Mouse (Mus musculus): ENCODE measurements around the gene Vamp2. TPM values are rescaled to one million over a fixed set of nuclear protein-coding genes. Genes with fewer than 3 reads are reported as not detected.

Vamp2 gene
- total and polyA plus RNA-seq, 3 experiments, result 63.4 to 83.0 (median 70.8) TPM

DNA sequence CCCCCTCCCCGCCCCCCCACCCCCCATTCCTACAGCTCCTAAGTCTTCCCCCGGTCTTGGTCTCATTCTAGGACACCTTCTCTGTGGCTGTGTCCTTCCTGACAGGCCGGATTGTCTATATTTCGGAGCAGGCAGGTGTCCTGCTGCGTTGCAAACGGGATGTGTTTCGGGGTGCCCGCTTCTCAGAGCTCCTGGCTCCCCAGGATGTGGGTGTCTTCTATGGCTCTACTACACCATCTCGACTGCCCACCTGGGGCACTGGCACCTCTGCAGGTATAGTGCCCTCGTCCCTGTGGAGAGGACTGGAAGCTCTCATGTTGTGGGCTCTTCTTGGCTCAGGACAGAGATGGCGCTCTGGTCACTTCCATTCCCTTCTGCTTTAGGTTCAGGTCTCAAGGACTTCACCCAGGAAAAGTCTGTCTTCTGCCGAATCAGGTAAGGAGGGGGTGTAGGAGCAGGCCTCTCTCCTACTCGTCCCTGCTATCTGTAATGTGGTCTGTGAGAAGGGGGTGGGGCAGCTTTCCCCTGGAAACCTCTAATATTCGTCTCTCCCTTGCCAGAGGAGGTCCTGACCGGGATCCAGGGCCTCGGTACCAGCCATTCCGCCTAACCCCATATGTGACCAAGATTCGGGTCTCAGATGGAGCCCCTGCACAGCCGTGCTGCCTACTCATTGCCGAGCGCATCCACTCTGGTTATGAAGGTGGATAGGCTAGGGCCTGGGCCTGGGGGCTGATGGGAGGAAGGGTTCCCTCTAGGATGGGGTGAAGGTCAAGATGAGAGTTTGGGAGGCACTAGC, 13.5 kb downstream of the Vamp2 start:
- Histone ChIP-seq H3K4me3 (no peak overlapping the region), H3K36me3 (ENCODE audit: control insufficient read depth, insufficient read depth, low read length) (peaks cover 9% of the 10 kb centered on the region), H3K79me2 (replicated peaks; ENCODE audit: control insufficient read depth, insufficient read depth, low read length) (peaks cover 2% of the 10 kb centered on the region), H3K27me3 (ENCODE audit: control insufficient read depth, insufficient read depth, low read length) (no peaks in the 10 kb centered on the region), H3K9ac (ENCODE audit: low read depth, low read length) (no peak overlapping the region), H3K27ac (no peak overlapping the region), H3K4me1 (ENCODE audit: control insufficient read depth, insufficient read depth, low read length) (peaks cover 13% of the 10 kb centered on the region)
- intact Hi-C loops (cut with DNase I), result loop anchor here (10.0 kb wide), 1 partner anchor 303 kb away; no protein-coding TSS in a partner anchor
- TF ChIP-seq POLR2A (IDR thresholded peaks at IDR 0.05; ENCODE audit: insufficient read depth, low read depth, low read length) (no peak), EP300 (IDR thresholded peaks at IDR 0.05; ENCODE audit: insufficient read depth, low read depth, low read length) (no peak), CTCF (IDR thresholded peaks at IDR 0.05) (no peak)
- DNase-seq, result no peak
- WGBS, result 88% methylated on average over 21 of the region's 21 CpGs

DNA sequence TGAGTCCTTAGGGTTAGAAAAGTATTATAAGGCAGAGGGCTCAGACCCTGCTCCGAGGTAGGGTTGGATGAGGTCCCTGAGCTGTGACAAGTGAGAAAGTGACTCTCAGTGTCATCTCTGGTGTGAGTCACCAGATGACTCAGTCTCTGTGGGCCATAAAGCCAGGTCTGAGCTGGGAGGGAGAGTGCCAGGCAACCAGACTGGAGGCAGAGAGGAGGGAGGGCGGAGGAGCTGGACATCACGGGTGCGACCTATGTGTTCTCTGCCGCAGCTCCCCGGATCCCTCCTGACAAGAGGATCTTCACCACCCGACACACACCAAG, 14.1 kb downstream of the Vamp2 start:
- no peak overlapping the region for H3K27ac ChIP-seq
- peaks cover 13% of the 10 kb centered on the region for H3K4me1 ChIP-seq (ENCODE audit: control insufficient read depth, insufficient read depth, low read length)
- no peak overlapping the region for H3K9ac ChIP-seq (ENCODE audit: low read depth, low read length)
- peaks cover 9% of the 10 kb centered on the region for H3K36me3 ChIP-seq (ENCODE audit: control insufficient read depth, insufficient read depth, low read length)
- no peaks in the 10 kb centered on the region for H3K27me3 ChIP-seq (ENCODE audit: control insufficient read depth, insufficient read depth, low read length)
- H3K79me2 ChIP-seq (replicated peaks; ENCODE audit: control insufficient read depth, insufficient read depth, low read length), result peaks cover 2% of the 10 kb centered on the region
- TF ChIP-seq EP300 (IDR thresholded peaks at IDR 0.05; ENCODE audit: insufficient read depth, low read depth, low read length) (no peak), POLR2A (IDR thresholded peaks at IDR 0.05; ENCODE audit: insufficient read depth, low read depth, low read length) (0 out of 2 replicates have a peak, but pooled peaks have one; percentile 20)
- H3K4me3 ChIP-seq, result no peak overlapping the region
- peak; percentile 7 to 19 for DNase-seq
- intact Hi-C loops (cut with DNase I), result loop anchor here (10.0 kb wide), 1 partner anchor 302 kb away; no protein-coding TSS in a partner anchor
- WGBS, result 83% methylated on average over 7 of the region's 7 CpGs

GRCm38 (mm10) chr11:69103121-69103520, 14.8 kb downstream of the Vamp2 start:
- H3K27me3 ChIP-seq (ENCODE audit: control insufficient read depth, insufficient read depth, low read length), result no peaks in the 10 kb centered on the region
- DNase-seq, result peak; percentile 8 to 19
- WGBS, result 96% methylated on average over 14 of the region's 14 CpGs
- intact Hi-C loops (cut with DNase I), result loop anchor here (10.0 kb wide), 1 partner anchor 302 kb away; no protein-coding TSS in a partner anchor
- H3K4me1 ChIP-seq (ENCODE audit: control insufficient read depth, insufficient read depth, low read length), result peaks cover 10% of the 10 kb centered on the region
- no peak overlapping the region for H3K27ac ChIP-seq
- H3K36me3 ChIP-seq (ENCODE audit: control insufficient read depth, insufficient read depth, low read length), result peaks cover 6% of the 10 kb centered on the region
- TF ChIP-seq EP300 (IDR thresholded peaks at IDR 0.05; ENCODE audit: insufficient read depth, low read depth, low read length) (no peak), CTCF (IDR thresholded peaks at IDR 0.05) (no peak), POLR2A (IDR thresholded peaks at IDR 0.05; ENCODE audit: insufficient read depth, low read depth, low read length) (no peak; the same call in 1 of the 2 replicates)
- H3K79me2 ChIP-seq (replicated peaks; ENCODE audit: control insufficient read depth, insufficient read depth, low read length), result peaks cover 2% of the 10 kb centered on the region
- no peak overlapping the region for H3K9ac ChIP-seq (ENCODE audit: low read depth, low read length)
- no peak overlapping the region for H3K4me3 ChIP-seq

DNA sequence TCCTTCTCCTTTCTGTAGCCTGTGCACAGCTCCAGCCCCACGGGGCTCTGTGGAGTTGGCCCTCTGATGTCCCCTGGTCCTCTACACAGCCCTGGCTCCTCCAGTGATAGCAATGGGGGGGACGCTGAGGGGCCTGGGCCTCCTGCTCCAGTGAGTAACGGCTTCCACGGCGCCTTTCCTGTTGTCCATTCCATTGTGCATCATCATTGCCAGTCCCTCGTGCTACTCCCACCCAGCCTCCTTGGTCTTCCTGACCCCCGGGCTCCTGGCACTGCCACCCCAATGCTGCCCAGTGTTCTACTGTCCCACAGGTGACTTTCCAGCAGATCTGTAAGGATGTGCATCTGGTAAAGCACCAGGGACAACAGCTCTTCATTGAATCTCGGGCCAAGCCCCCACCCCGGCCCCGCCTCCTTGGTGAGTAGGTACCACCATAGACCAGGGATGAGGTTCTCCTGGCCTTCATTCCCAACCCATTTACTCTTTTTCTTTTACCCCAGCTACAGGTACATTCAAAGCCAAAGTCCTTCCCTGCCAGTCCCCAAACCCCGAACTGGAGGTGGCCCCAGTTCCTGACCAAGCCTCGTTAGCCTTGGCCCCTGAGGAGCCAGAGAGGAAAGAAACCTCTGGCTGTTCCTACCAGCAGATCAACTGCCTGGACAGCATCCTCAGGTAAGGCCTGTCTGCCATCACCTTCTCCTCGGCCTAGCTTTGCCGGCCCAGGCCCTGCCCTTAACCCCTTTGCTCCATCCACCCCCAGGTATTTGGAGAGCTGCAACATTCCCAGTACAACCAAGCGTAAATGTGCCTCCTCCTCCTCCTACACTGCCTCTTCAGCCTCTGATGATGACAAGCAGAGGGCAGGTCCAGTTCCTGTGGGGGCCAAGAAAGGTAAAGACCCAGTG, 15.5 kb downstream of the Vamp2 start:
- H3K4me1 ChIP-seq (ENCODE audit: control insufficient read depth, insufficient read depth, low read length), result peaks cover 6% of the 10 kb centered on the region
- peaks cover 2% of the 10 kb centered on the region for H3K79me2 ChIP-seq (replicated peaks; ENCODE audit: control insufficient read depth, insufficient read depth, low read length)
- WGBS, result 88% methylated on average over 15 of the region's 15 CpGs
- DNase-seq, result peak; percentile 5 to 18
- TF ChIP-seq EP300 (IDR thresholded peaks at IDR 0.05; ENCODE audit: insufficient read depth, low read depth, low read length) (no peak), CTCF (IDR thresholded peaks at IDR 0.05) (no peak), POLR2A (IDR thresholded peaks at IDR 0.05; ENCODE audit: insufficient read depth, low read depth, low read length) (no peak)
- no peak overlapping the region for H3K4me3 ChIP-seq
- H3K9ac ChIP-seq (ENCODE audit: low read depth, low read length), result no peak overlapping the region
- no peak overlapping the region for H3K27ac ChIP-seq
- peaks cover 6% of the 10 kb centered on the region for H3K36me3 ChIP-seq (ENCODE audit: control insufficient read depth, insufficient read depth, low read length)
- intact Hi-C loops (cut with DNase I), result loop anchor here (10.0 kb wide), 1 partner anchor 301 kb away; no protein-coding TSS in a partner anchor
- H3K27me3 ChIP-seq (ENCODE audit: control insufficient read depth, insufficient read depth, low read length), result no peaks in the 10 kb centered on the region

DNA sequence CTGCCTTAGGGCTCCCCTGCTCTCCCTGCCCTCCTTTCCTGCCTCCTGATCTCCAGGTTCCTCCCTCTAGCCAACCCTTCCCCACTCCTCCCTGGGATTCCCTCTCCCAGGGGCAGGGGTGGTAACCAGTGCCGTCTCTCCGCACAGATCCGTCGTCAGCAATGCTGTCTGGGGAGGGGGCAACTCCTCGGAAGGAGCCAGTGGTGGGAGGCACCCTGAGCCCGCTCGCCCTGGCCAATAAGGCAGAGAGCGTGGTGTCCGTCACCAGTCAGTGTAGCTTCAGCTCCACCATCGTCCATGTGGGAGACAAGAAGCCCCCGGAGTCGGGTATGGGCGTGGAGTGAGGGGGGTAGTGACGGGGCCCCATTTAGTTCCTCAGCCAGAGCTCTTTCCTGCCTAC, 16.2 kb downstream of the Vamp2 start:
- Histone ChIP-seq H3K4me1 (ENCODE audit: control insufficient read depth, insufficient read depth, low read length) (peaks cover 6% of the 10 kb centered on the region), H3K27ac (no peak overlapping the region)

More for the DNA sequence above, 16.2 kb downstream of the Vamp2 start:
- H3K27me3 ChIP-seq (ENCODE audit: control insufficient read depth, insufficient read depth, low read length), result no peaks in the 10 kb centered on the region
- peaks cover 2% of the 10 kb centered on the region for H3K79me2 ChIP-seq (replicated peaks; ENCODE audit: control insufficient read depth, insufficient read depth, low read length)
- peaks cover 6% of the 10 kb centered on the region for H3K36me3 ChIP-seq (ENCODE audit: control insufficient read depth, insufficient read depth, low read length)
- H3K4me3 ChIP-seq, result no peak overlapping the region
- no peak for TF ChIP-seq EP300 (IDR thresholded peaks at IDR 0.05; ENCODE audit: insufficient read depth, low read depth, low read length)
- no peak for TF ChIP-seq POLR2A (IDR thresholded peaks at IDR 0.05; ENCODE audit: insufficient read depth, low read depth, low read length)
- TF ChIP-seq CTCF (IDR thresholded peaks at IDR 0.05), result no peak
- H3K9ac ChIP-seq (ENCODE audit: low read depth, low read length), result no peak overlapping the region
- 90% methylated on average over 14 of the region's 14 CpGs for WGBS
- peak; percentile 5 to 29 for DNase-seq
- intact Hi-C loops (cut with DNase I), result loop anchor here (10.0 kb wide), 1 partner anchor 300 kb away; no protein-coding TSS in a partner anchor
